Comparison of ENCODE assay signal across 11 mouse cellular contexts in the genomic region with DNA sequence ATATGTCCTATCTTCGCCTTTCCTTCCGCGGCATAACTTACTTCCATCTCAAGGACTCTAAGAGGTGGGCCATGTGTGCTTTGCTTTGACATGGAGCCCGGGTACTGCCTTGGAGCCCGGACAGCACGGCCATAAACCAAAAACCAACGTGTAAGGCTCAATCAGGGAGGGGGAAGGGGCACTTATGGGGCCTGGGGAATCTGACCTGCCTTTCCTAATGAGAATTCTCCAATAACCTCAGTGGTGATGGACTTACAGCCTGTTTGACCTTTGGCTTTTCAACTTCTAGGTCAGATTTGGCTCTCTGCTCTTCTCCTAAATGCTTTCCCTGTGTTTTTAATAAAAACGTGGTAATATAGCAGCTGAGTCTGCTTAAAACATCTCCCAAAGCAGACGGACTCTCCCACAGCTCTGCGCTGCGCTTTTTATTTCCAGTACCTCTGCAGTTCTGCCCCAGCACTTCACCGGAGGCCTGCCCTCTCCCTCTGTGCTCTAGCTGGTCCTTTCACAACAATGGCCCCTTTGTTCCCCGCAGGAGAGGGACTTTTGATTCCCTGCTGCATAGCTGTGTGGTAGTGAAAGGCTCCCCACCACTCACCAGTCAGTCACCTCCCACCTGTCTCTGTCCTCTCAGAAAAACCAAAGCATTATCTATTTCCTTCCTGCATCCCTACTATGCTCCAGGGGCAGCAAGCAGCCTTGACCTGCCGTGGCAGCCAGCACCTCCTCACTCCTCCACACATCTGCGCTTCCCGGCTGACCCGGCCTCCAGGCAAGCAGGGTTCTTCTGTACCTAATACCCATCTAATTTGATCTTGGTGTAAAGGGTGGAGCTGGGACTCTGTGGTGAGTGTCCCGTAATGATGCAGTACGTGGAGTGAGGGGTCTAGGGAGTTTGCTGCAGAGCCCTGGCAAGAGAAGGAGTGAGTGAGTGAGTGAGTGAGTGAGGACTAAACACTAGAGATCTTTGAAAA. TPM values are rescaled to one million over a fixed set of nuclear protein-coding genes. Genes with fewer than 3 reads are reported as not detected.
A peak's percentile ranks its signal among the peaks of the same experiment; 100 is the strongest.
DNase-seq lines count a peak whose midpoint lies in the region; ATAC-seq and TF ChIP-seq lines count a peak whose summit lies in the region.
"Had no signal": no experiment of that assay in that cellular context is flagged by ENCODE, and none has a peak within 500 bp of the region (broad histone marks: within the 10 kb centered on the region; RNA-seq: fewer than 3 reads in every experiment).

No protein-coding gene starts in this region.

- DNase-seq in ES-E14 (ENCODE audit: low read depth, low spot score), result peak; percentile 28
- DNase-seq in forebrain, embryonic 14.5 days (ENCODE audit: low spot score), result peak; percentile 33
- peak; percentile 85 for DNase-seq in mesoderm, embryonic 11.5 days (ENCODE audit: low read depth, low spot score)
- no peak for DNase-seq in cerebellum, adult 11-12 months
- DNase-seq in thymus, postnatal 0 days (ENCODE audit: low spot score), result no peak
- DNase-seq in spleen, postnatal 4 days (ENCODE audit: low spot score in 2 of 2), result no peak
- DNase-seq: adrenal gland, adult 2 months; thymus, adult 2 months had no signal

- peak overlapping the region; percentile 12; the same call in 1 of the 2 replicates for H3K27ac ChIP-seq in heart, embryonic 13.5 days (replicated peaks)
- no peak overlapping the region for H3K27ac ChIP-seq in heart, embryonic 12.5 days (ENCODE audit: poor library complexity, severe bottlenecking)
- no peak overlapping the region for H3K27ac ChIP-seq in ES-E14 (ENCODE audit: insufficient read depth, low read depth, low read length, poor library complexity, severe bottlenecking)
- H3K27ac ChIP-seq in forebrain, embryonic 14.5 days (ENCODE audit: low read depth, low read length), result peak overlapping the region; percentile 75; the same call in 1 of the 2 replicates

- peaks cover 21% of the 10 kb centered on the region for H3K4me1 ChIP-seq in heart, embryonic 13.5 days
- H3K4me1 ChIP-seq in heart, embryonic 12.5 days (replicated peaks), result peaks cover 24% of the 10 kb centered on the region
- peaks cover 2 to 14% of the 10 kb centered on the region in 2 experiments; a peak in 2 of 4 replicates for H3K4me1 ChIP-seq in ES-E14 (ENCODE audit: control insufficient read depth in 2 of 2, insufficient read depth in 2 of 2, low read length in 2 of 2, poor library complexity in 1 of 2)
- peaks cover 28% of the 10 kb centered on the region for H3K4me1 ChIP-seq in forebrain, embryonic 14.5 days (ENCODE audit: control insufficient read depth, insufficient read depth, low read length)

- H3K9me3 ChIP-seq in heart, embryonic 13.5 days, result no peaks in the 10 kb centered on the region
- no peaks in the 10 kb centered on the region for H3K9me3 ChIP-seq in heart, embryonic 12.5 days (replicated peaks)
- no peaks in the 10 kb centered on the region for H3K9me3 ChIP-seq in ES-E14 (ENCODE audit: control insufficient read depth, insufficient read depth, low read depth, low read length)
- H3K9me3 ChIP-seq in forebrain, embryonic 14.5 days (replicated peaks; ENCODE audit: control insufficient read depth, low read length), result no peaks in the 10 kb centered on the region

- in situ Hi-C loops in ES-E14 (cut with MboI; ENCODE audit: low sequenced_read_pairs in 2 of 2, unreplicated experiment in 2 of 2), result no loop called here

- peaks cover 59% of the 10 kb centered on the region for H3K36me3 ChIP-seq in heart, embryonic 13.5 days
- H3K36me3 ChIP-seq in heart, embryonic 12.5 days, result peaks cover 46% of the 10 kb centered on the region
- peaks cover 3% of the 10 kb centered on the region; the same call in 1 of the 2 replicates for H3K36me3 ChIP-seq in ES-E14 (ENCODE audit: control insufficient read depth, insufficient read depth, low read length, poor library complexity, severe bottlenecking)
- peaks cover 61% of the 10 kb centered on the region for H3K36me3 ChIP-seq in forebrain, embryonic 14.5 days (ENCODE audit: control insufficient read depth, insufficient read depth, low read length)

- H3K27me3 ChIP-seq in heart, embryonic 13.5 days (replicated peaks), result no peaks in the 10 kb centered on the region
- no peaks in the 10 kb centered on the region for H3K27me3 ChIP-seq in heart, embryonic 12.5 days (replicated peaks)
- H3K27me3 ChIP-seq in forebrain, embryonic 14.5 days (replicated peaks; ENCODE audit: control insufficient read depth, insufficient read depth, low read length), result no peaks in the 10 kb centered on the region

- WGBS in heart, embryonic 13.5 days, result 64% methylated on average over 19 of the region's 19 CpGs
- WGBS in heart, embryonic 12.5 days, result 59% methylated on average over 19 of the region's 19 CpGs
- 29% methylated on average over 19 of the region's 19 CpGs for WGBS in forebrain, embryonic 14.5 days

- no peak overlapping the region for H3K4me3 ChIP-seq in heart, embryonic 13.5 days
- H3K4me3 ChIP-seq in heart, embryonic 12.5 days, result no peak overlapping the region
- peak overlapping the region; percentile 40 to 42; a peak in 3 of 4 replicates for H3K4me3 ChIP-seq in ES-E14 (ENCODE audit: insufficient read depth in 1 of 2, low read depth in 1 of 2, low read length in 2 of 2, poor library complexity in 1 of 2, severe bottlenecking in 1 of 2)
- no peak overlapping the region for H3K4me3 ChIP-seq in forebrain, embryonic 14.5 days (ENCODE audit: low read depth, low read length)

- no peak overlapping the region for H3K9ac ChIP-seq in heart, embryonic 13.5 days
- H3K9ac ChIP-seq in heart, embryonic 12.5 days, result no peak overlapping the region
- no peak overlapping the region for H3K9ac ChIP-seq in ES-E14 (ENCODE audit: insufficient read depth, low read depth, low read length, poor library complexity, severe bottlenecking)
- H3K9ac ChIP-seq in forebrain, embryonic 14.5 days (ENCODE audit: low read length), result peak overlapping the region; percentile 32; the same call in 1 of the 2 replicates

- ATAC-seq in heart, embryonic 13.5 days (ENCODE audit: extremely low read depth, insufficient number of reproducible peaks, low FRiP score, low TSS enrichment), result no peak
- no peak for ATAC-seq in heart, embryonic 12.5 days (ENCODE audit: insufficient number of reproducible peaks, low FRiP score)
- no peak for ATAC-seq in forebrain, embryonic 14.5 days

- no peak overlapping the region for H3K4me2 ChIP-seq in heart, embryonic 13.5 days
- no peak overlapping the region for H3K4me2 ChIP-seq in heart, embryonic 12.5 days
- H3K4me2 ChIP-seq in forebrain, embryonic 14.5 days (ENCODE audit: low read length), result peak overlapping the region; percentile 26; the same call in 1 of the 2 replicates
- H3K4me2 ChIP-seq: liver, embryonic 11.5 days had no signal

TF ChIP-seq in ES-E14, 5 proteins besides CTCF, POLR2A, EP300 and RAD21:
- TF ChIP-seq CHD2 (IDR thresholded peaks at IDR 0.05; ENCODE audit: low read depth, low read length) (no peak), MAFK (IDR thresholded peaks at IDR 0.05; ENCODE audit: insufficient read depth, low read depth, low read length) (no peak)

RNA-seq across cellular contexts. Expression of a gene that starts 41.5 kb away (rescaled TPM):
- 11.4 and 11.7 TPM in 2 replicates for polyA plus RNA-seq in heart, embryonic 13.5 days (2015; fragmentation: Nextera tagmentation; extraction: Ambion mirVana)
- 25.4 and 27.1 TPM in 2 replicates for polyA plus RNA-seq in heart, embryonic 12.5 days (2016; fragmentation: Nextera tagmentation; extraction: Ambion mirVana)
- total RNA-seq in ES-E14 (2012; rRNA removed), result 30.6 and 33.4 TPM in 2 replicates
- polyA plus RNA-seq in forebrain, embryonic 14.5 days (2014; fragmentation: Nextera tagmentation; extraction: Ambion mirVana), result 48.9 and 50.2 TPM in 2 replicates
- polyA plus RNA-seq in thymus, postnatal 0 days (2015; fragmentation: Nextera tagmentation; extraction: Ambion mirVana), result 4.3 and 4.5 TPM in 2 replicates

Comparison
In these comparisons a context has a peak if more than half of its experiments do, and no peak if none do; other contexts are left out.
1. H3K27ac ChIP-seq: peak in heart, embryonic 13.5 days (single experiment) and forebrain, embryonic 14.5 days (single experiment); none in heart, embryonic 12.5 days (single experiment) and ES-E14 (single experiment).
2. H3K4me3 ChIP-seq: peak in ES-E14 (2 of 2); none in heart, embryonic 13.5 days (single experiment), heart, embryonic 12.5 days (single experiment) and forebrain, embryonic 14.5 days (single experiment).
3. DNase-seq: peak in ES-E14 (single experiment), forebrain, embryonic 14.5 days (single experiment) and mesoderm, embryonic 11.5 days (single experiment); none in cerebellum, adult 11-12 months (single experiment), thymus, postnatal 0 days (single experiment) and spleen, postnatal 4 days (0 of 2).